Mouse (Mus musculus): ENCODE data around the gene Lhx5.

DNA sequence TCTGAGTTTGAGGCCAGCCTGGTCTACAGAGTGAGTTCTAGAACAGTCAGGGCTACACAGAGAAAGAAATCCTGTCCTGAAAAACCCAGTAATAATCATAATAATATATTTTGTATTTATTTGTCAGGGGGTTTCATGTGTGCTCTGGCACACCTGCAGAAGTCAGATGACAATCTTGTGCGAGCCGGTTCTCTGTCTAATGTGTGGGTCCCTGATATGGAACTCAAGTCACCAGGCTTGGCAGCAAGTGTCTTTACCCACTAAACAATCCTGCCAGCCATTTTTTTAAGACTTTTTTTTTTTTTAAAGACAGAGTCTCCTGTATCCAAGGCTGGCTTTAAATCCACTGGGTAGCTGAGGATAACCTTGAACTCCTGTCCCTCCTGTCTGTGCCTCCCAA lies 41.9 kb downstream of the Lhx5 start:
- TF ChIP-seq POLR2A (IDR thresholded peaks at IDR 0.05; ENCODE audit: borderline replicate concordance, low read depth, low read length) (no peak), CTCF (IDR thresholded peaks at IDR 0.05; ENCODE audit: low read depth, low read length) (no peak)
